8 mouse cellular contexts compared by ENCODE assay signal in genomic region chr3:101603194-101603593, GRCm38 (mm10). TPM values are rescaled to one million over a fixed set of nuclear protein-coding genes. Genes with fewer than 3 reads are reported as not detected.
A peak's percentile ranks its signal among the peaks of the same experiment; 100 is the strongest.
DNase-seq lines count a peak whose midpoint lies in the region; ATAC-seq and TF ChIP-seq lines count a peak whose summit lies in the region.

No protein-coding gene starts in this region.

- peak overlapping the region; percentile 43 for H3ac ChIP-seq in myocyte (ENCODE audit: control insufficient read depth, insufficient read length)

- no peak for DNase-seq in left cerebral cortex, adult 2 months (ENCODE audit: extremely low spot score in 1 of 2, low spot score in 2 of 2)
- no peak for DNase-seq in left cerebral cortex, adult 11 months (ENCODE audit: low spot score)
- DNase-seq in embryonic facial prominence, embryonic 11.5 days (ENCODE audit: low spot score) = no peak
- no peak for DNase-seq in intestine, embryonic 14.5 days (ENCODE audit: low spot score)
- no peak for DNase-seq in layer of hippocampus, adult 9-11 months
- DNase-seq in ovary, postnatal 14 days (ENCODE audit: low spot score) = no peak
- DNase-seq in yolk sac, embryonic 10.5 days (ENCODE audit: low spot score) = no peak

- H3K4me3 ChIP-seq in left cerebral cortex, adult 2 months = peak overlapping the region; percentile 83
- H3K4me3 ChIP-seq in embryonic facial prominence, embryonic 11.5 days (ENCODE audit: low read depth, low read length) = peak overlapping the region; percentile 85
- H3K4me3 ChIP-seq in intestine, embryonic 14.5 days (ENCODE audit: low read depth, low read length) = peak overlapping the region; percentile 62
- H3K4me3 ChIP-seq in myocyte = peak overlapping the region; percentile 63

- peak overlapping the region; percentile 77 for H3K4me2 ChIP-seq in embryonic facial prominence, embryonic 11.5 days (ENCODE audit: low read depth, low read length)
- H3K4me2 ChIP-seq in intestine, embryonic 14.5 days (ENCODE audit: low read length) = peak overlapping the region; percentile 72
- peak overlapping the region; percentile 88 for H3K4me2 ChIP-seq in myocyte (ENCODE audit: low read depth)

- ATAC-seq in embryonic facial prominence, embryonic 11.5 days (replicated peaks; ENCODE audit: insufficient number of reproducible peaks, low FRiP score, low TSS enrichment, low read depth) = no peak
- ATAC-seq in intestine, embryonic 14.5 days (replicated peaks; ENCODE audit: low FRiP score, low TSS enrichment, low read depth) = no peak

- H3K36me3 ChIP-seq in embryonic facial prominence, embryonic 11.5 days (replicated peaks; ENCODE audit: control insufficient read depth, insufficient read depth, low read depth, low read length) = no peaks in the 10 kb centered on the region
- H3K36me3 ChIP-seq in intestine, embryonic 14.5 days (ENCODE audit: control insufficient read depth, insufficient read depth, low read length) = no peaks in the 10 kb centered on the region
- no peaks in the 10 kb centered on the region for H3K36me3 ChIP-seq in myocyte (ENCODE audit: control insufficient read depth, insufficient read depth)

- intact Hi-C loops in left cerebral cortex, adult 2 months (cut with DNase I) = loop anchor here (1.0 to 5.0 kb wide), 2 partner anchors 96 to 191 kb away; no protein-coding TSS in a partner anchor

- TF ChIP-seq CTCF in left cerebral cortex, adult 2 months (IDR thresholded peaks at IDR 0.05) = no peak

- H3K9ac ChIP-seq in embryonic facial prominence, embryonic 11.5 days (replicated peaks; ENCODE audit: low read length) = peak overlapping the region; percentile 95
- peak overlapping the region; percentile 98 for H3K9ac ChIP-seq in intestine, embryonic 14.5 days (ENCODE audit: low read length)

- no peaks in the 10 kb centered on the region for H3K4me1 ChIP-seq in embryonic facial prominence, embryonic 11.5 days (ENCODE audit: control insufficient read depth, insufficient read depth, low read length)
- peaks cover 59% of the 10 kb centered on the region for H3K4me1 ChIP-seq in intestine, embryonic 14.5 days (replicated peaks; ENCODE audit: control insufficient read depth, insufficient read depth, low read length)

- 26% methylated on average over 7 of the region's 7 CpGs for WGBS in embryonic facial prominence, embryonic 11.5 days
- 28% methylated on average over 7 of the region's 7 CpGs for WGBS in intestine, embryonic 14.5 days

- peak; percentile 8 for TF ChIP-seq POLR2A in myocyte (IDR thresholded peaks at IDR 0.05; ENCODE audit: insufficient read length, low read depth)

- H3K9me3 ChIP-seq in embryonic facial prominence, embryonic 11.5 days (replicated peaks; ENCODE audit: control insufficient read depth, low read length) = no peaks in the 10 kb centered on the region
- H3K9me3 ChIP-seq in intestine, embryonic 14.5 days (ENCODE audit: control insufficient read depth, low read length) = no peaks in the 10 kb centered on the region

- H3K27me3 ChIP-seq in embryonic facial prominence, embryonic 11.5 days (ENCODE audit: control insufficient read depth, insufficient read depth, low read length) = no peaks in the 10 kb centered on the region
- no peaks in the 10 kb centered on the region for H3K27me3 ChIP-seq in intestine, embryonic 14.5 days (replicated peaks; ENCODE audit: control insufficient read depth, insufficient read depth, low read length)
- no peaks in the 10 kb centered on the region for H3K27me3 ChIP-seq in myocyte (ENCODE audit: control insufficient read depth, insufficient read depth, insufficient read length)

- peaks cover 57% of the 10 kb centered on the region for H3K79me2 ChIP-seq in myocyte (ENCODE audit: control insufficient read depth, insufficient read depth)

- peak overlapping the region; percentile 100 for H3K27ac ChIP-seq in left cerebral cortex, adult 2 months
- H3K27ac ChIP-seq in embryonic facial prominence, embryonic 11.5 days (replicated peaks; ENCODE audit: low read depth, low read length) = no peak overlapping the region
- H3K27ac ChIP-seq in intestine, embryonic 14.5 days (ENCODE audit: low read depth) = 0 out of 2 replicates have a peak overlapping the region, but pooled peaks have one; percentile 99

TF ChIP-seq in myocyte, 11 proteins besides CTCF, POLR2A, EP300 and RAD21:
- TF ChIP-seq POLR2AphosphoS2 (IDR thresholded peaks at IDR 0.05; ENCODE audit: insufficient read length, low read depth) (peak; percentile 27), SRF (IDR thresholded peaks at IDR 0.05; ENCODE audit: control insufficient read depth, insufficient read length, low read depth) (no peak)

RNA-seq across cellular contexts. Expression of gene Atp1a1, which starts 1.3 kb away (rescaled TPM):
- 1,000 to 10,000 TPM; 1,018 to 1,116 TPM for total RNA-seq in left cerebral cortex, adult 2 months (2021)
- polyA plus RNA-seq in embryonic facial prominence, embryonic 11.5 days (2014; fragmentation: Nextera tagmentation; extraction: Ambion mirVana) = 87.9 and 89.5 TPM in 2 replicates
- 238 and 276 TPM in 2 replicates for polyA plus RNA-seq in intestine, embryonic 14.5 days (2014; fragmentation: Nextera tagmentation; extraction: Ambion mirVana)
- 389 TPM for polyA plus RNA-seq in myocyte (2012; fragmentation: generic; extraction: Trizol)
